Mouse (Mus musculus): ENCODE measurements around the gene Tmem8b. TPM values are rescaled to one million over a fixed set of nuclear protein-coding genes. Genes with fewer than 3 reads are reported as not detected.

Tmem8b gene
- polyA plus RNA-seq, 1 experiment from 2014 or later, result 16.2 TPM

DNA sequence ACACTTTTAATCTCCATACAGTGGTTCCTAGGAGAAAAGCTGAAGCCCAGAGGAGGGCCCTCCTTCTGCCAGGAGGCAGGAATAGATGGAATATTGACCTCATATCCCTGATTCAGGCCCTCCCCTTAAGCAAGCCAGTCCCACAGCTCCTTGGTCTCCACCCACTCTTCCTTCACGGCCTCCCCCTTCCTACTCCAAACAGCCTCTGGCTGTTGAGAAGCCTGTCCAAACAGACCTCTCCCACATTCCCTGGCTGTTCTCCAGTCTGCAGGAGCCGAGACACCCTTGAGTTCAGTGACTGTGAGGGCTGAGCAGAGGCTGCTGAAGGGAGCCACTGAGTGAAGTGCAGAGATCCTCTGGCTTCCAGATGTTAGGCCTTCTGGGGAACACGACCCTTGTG lies 58.2 kb downstream of the Tmem8b start, which contains the start of gene Hrct1:
Hrct1 (plus strand) TSS at position 194 of the 400 bp plus-strand sequence.
- Histone ChIP-seq H3K4me1 (no peaks in the 10 kb centered on the region), H3K36me3 (no peaks in the 10 kb centered on the region), H3K9ac (replicated peaks) (no peak within 1 kb of the TSS), H3K27me3 (no peaks in the 10 kb centered on the region), H3K9me3 (no peaks in the 10 kb centered on the region), H3K4me3 (no peak within 1 kb of the TSS), H3K4me2 (replicated peaks) (no peak within 1 kb of the TSS), H3K27ac (replicated peaks) (no peak within 1 kb of the TSS)
- 59% methylated on average over 3 of the region's 3 CpGs for WGBS
- no peak for ATAC-seq (replicated peaks)

DNA sequence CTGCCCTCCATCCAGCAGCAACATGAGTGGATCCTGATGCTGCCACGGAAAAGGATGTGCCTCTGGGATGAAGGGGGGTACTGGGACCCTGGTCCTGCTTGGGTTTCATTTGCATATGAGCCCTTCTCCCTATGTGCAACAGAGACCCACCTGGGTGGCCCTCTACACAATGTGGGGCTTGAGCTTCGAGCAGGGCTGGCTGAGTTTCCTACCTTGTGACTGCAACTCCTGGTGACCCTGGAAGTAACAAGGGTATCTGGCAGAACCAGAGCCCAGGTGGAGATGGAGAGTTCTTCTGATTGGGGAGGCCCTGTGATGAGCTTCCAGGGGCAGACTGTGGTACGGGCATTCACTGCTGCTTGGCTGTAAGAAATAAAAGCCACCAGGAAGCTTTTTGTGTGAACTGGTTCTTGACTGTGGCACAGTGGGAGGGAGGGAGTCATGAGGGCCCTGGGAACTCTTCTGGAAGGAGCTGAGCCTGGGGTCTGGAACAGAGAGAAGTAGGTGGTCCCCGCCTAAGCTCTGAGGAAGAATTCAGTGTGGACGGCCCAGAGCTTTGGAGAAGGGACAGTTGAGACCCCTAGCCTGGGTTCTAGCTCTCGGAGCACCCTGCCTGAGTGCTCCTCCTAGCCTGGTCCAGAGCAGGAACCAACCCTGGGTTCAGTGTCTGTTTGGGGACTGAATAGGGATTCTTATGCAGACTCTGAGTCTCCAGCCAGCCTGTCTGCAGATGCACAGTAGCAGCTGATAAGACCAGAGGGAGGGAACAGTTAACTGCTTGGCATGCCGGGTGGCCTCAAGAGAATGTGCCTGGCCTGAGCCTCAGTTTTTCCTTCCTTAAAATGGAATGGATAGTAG lies 59.2 kb downstream of the Tmem8b start:
- no peak overlapping the region for H3K4me3 ChIP-seq
- H3K4me1 ChIP-seq, result no peaks in the 10 kb centered on the region
- no peaks in the 10 kb centered on the region for H3K9me3 ChIP-seq
- no peak overlapping the region for H3K9ac ChIP-seq (replicated peaks)
- 72% methylated on average over 7 of the region's 7 CpGs for WGBS
- H3K4me2 ChIP-seq (replicated peaks), result no peak overlapping the region
- ATAC-seq (replicated peaks), result no peak
- no peaks in the 10 kb centered on the region for H3K36me3 ChIP-seq
- no peaks in the 10 kb centered on the region for H3K27me3 ChIP-seq
- no peak overlapping the region for H3K27ac ChIP-seq (replicated peaks)

DNA sequence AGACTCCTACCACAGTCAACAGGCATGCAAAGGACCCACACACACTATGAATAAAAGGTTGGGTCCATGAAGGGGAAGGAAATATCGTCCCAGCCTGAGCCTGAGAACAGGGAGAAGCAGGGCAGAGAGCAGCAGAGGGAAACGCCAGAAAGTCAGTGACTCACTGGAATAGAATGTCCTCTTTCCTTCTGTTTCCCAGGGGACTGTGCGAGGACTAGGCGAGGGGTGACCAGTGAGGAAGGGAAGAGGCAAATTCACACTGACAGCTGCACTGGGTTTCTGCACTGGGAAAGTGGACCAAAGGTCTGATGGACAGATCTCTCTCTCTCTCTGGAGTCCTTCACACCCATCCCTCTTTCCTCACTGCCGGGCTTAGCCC lies 59.8 kb downstream of the Tmem8b start:
- WGBS, result 70% methylated on average over 5 of the region's 5 CpGs
- ATAC-seq (replicated peaks), result no peak

DNA sequence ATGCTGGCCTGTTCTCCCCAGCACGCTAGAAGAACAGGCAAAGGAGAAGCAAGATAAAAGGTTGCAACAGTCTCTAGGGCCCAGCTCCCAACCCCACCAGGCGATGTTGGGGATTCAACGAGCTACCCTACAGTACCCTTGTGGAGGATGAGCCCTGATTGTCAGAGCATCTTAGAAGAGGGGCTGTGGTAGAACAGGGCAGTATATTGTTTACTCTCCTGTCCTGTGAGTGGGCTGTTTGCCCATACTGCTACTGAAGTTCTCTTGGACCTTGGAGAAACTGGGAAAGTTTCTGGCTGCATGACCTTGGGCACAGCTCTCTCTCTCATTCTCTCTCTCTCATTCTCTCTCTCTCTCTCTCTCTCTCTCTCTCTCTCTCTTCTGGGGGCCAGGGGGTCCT lies 60.4 kb downstream of the Tmem8b start:
- no peak for ATAC-seq (replicated peaks)
- Histone ChIP-seq H3K4me2 (replicated peaks) (no peak overlapping the region), H3K27me3 (no peaks in the 10 kb centered on the region), H3K36me3 (no peaks in the 10 kb centered on the region), H3K4me1 (no peaks in the 10 kb centered on the region), H3K27ac (replicated peaks) (no peak overlapping the region), H3K4me3 (no peak overlapping the region), H3K9me3 (no peaks in the 10 kb centered on the region), H3K9ac (replicated peaks) (no peak overlapping the region)
- WGBS, result 86% methylated on average over 3 of the region's 3 CpGs

More for the DNA sequence above, 59.8 kb downstream of the Tmem8b start:
- no peaks in the 10 kb centered on the region for H3K27me3 ChIP-seq
- no peaks in the 10 kb centered on the region for H3K9me3 ChIP-seq
- H3K4me2 ChIP-seq (replicated peaks), result no peak overlapping the region
- no peak overlapping the region for H3K27ac ChIP-seq (replicated peaks)
- no peak overlapping the region for H3K9ac ChIP-seq (replicated peaks)
- no peak overlapping the region for H3K4me3 ChIP-seq
- H3K4me1 ChIP-seq, result no peaks in the 10 kb centered on the region
- H3K36me3 ChIP-seq, result no peaks in the 10 kb centered on the region

DNA sequence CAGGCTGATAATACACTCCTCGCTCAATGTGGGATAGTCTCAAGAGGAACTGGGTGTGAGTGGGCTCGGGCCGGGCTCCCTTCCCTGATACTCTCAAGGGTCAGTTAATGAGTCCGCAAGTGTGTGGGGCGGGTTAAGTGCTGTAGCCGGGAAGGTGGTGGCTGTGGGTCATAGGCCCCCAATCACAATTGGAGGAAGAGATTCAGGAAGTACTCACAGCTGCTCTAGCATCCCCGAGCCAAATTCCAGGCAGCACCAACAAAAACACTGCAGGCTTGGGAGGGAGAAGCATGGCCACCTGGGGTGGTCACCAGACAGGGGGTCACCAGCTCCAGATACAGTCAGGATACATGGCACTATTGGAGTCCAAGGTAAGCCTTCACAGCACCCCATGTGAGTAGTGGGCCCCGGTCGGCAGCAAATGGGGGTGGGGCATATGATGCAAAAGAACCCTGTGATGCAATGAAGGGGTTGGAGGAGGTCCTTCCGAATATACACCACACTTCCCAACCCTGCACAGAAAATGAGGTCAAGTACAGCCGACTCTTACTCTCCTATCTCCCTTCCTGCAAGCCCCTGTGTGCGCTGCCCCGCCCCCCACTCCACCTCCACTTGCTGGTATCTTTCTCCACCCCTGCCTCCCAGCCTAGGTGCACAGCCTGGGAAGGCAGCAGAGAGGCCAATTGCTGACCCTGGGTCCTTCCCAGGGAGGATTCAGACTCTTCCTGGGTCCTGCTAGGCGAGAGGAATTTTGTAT lies 61.2 kb downstream of the Tmem8b start, which contains the start of gene Spaar:
Spaar (plus strand) TSS at position 241 of the 757 bp plus-strand sequence.
- Histone ChIP-seq H3K9ac (replicated peaks) (no peak within 1 kb of the TSS), H3K4me1 (no peaks in the 10 kb centered on the region), H3K4me2 (replicated peaks) (no peak within 1 kb of the TSS), H3K27me3 (no peaks in the 10 kb centered on the region), H3K4me3 (no peak within 1 kb of the TSS), H3K27ac (replicated peaks) (no peak within 1 kb of the TSS), H3K36me3 (no peaks in the 10 kb centered on the region), H3K9me3 (no peaks in the 10 kb centered on the region)
- no peak for ATAC-seq (replicated peaks)
- WGBS, result 77% methylated on average over 14 of the region's 14 CpGs

DNA sequence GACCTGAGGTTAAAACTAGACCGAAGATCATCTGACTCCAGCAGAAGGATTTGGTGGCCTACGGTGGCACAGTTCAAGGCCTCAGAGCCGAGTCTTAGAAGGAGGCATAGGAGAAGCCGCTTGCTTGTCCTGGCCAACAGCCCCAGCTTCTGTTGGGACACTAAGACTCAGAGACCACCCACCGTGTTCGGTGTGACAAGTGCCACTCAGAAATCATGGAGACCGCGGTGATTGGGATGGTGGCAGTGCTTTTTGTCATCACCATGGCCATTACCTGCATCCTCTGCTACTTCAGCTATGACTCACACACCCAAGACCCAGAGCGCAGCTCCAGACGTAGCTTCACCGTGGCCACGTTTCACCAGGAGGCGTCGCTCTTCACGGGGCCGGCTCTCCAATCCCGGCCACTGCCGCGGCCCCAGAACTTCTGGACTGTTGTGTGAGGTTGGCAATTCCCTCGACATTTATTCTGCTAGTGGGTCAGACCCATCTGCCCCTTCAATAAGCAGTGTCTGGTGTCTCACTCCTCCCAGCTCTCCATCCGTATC lies 62.1 kb downstream of the Tmem8b start:
- no peak for ATAC-seq (replicated peaks)
- WGBS, result 76% methylated on average over 21 of the region's 21 CpGs

DNA sequence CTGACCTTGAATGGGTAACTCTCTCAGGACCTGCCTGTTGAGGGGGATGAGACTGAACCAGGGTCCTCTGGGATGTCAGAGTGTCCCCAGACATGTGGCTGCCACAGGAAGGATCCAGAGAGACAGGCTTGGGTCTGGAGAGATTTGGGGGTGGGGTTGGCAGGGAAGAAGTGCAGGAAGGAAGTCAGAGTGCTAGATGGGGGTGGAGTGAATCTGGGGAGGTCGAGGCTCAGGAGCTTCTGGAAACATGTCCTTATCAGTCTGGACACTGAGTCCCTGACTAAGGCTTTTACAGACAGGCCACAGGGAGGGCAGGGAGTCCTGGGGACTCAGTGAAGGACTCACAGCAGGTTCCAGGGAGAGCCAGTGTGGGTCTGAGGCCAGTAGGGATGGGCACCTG lies 63.4 kb downstream of the Tmem8b start:
- 30% methylated on average over 1 of the region's 1 CpGs for WGBS
- no peaks in the 10 kb centered on the region for H3K36me3 ChIP-seq
- H3K4me1 ChIP-seq, result no peaks in the 10 kb centered on the region
- no peak overlapping the region for H3K9ac ChIP-seq (replicated peaks)
- no peak for ATAC-seq (replicated peaks)
- no peak overlapping the region for H3K4me2 ChIP-seq (replicated peaks)
- H3K4me3 ChIP-seq, result no peak overlapping the region
- no peak overlapping the region for H3K27ac ChIP-seq (replicated peaks)
- H3K27me3 ChIP-seq, result no peaks in the 10 kb centered on the region
- H3K9me3 ChIP-seq, result no peaks in the 10 kb centered on the region

More for the DNA sequence above, 62.1 kb downstream of the Tmem8b start:
- no peak overlapping the region for H3K27ac ChIP-seq (replicated peaks)
- no peaks in the 10 kb centered on the region for H3K9me3 ChIP-seq
- H3K4me3 ChIP-seq, result no peak overlapping the region
- H3K4me2 ChIP-seq (replicated peaks), result no peak overlapping the region
- H3K9ac ChIP-seq (replicated peaks), result no peak overlapping the region
- H3K36me3 ChIP-seq, result no peaks in the 10 kb centered on the region
- H3K4me1 ChIP-seq, result no peaks in the 10 kb centered on the region
- H3K27me3 ChIP-seq, result no peaks in the 10 kb centered on the region

DNA sequence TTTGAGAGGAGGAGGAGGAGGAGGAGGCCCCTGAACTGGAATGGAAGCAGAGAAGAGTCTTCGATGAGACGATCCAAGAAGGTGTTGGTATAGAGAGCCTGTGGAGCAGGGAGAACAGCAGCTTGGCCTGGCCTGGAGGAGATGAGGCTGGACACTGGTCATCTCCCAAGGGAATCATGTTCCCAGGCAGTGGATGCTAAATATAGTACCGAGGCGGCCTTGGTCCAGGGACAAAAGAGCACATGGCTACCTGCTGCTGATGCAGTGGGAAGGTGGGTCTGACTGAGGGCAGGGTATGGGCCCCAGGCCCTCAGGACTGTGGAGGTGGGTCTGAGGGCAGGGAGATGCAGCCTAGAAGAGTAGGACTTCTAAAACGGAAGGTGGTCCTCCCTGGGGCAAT lies 64.4 kb downstream of the Tmem8b start:
- H3K27me3 ChIP-seq, result no peaks in the 10 kb centered on the region
- H3K36me3 ChIP-seq, result no peaks in the 10 kb centered on the region
- H3K9ac ChIP-seq (replicated peaks), result no peak overlapping the region
- no peaks in the 10 kb centered on the region for H3K4me1 ChIP-seq
- ATAC-seq (replicated peaks), result no peak
- H3K4me2 ChIP-seq (replicated peaks), result no peak overlapping the region
- 86% methylated on average over 5 of the region's 5 CpGs for WGBS
- H3K9me3 ChIP-seq, result no peaks in the 10 kb centered on the region
- no peak overlapping the region for H3K4me3 ChIP-seq
- H3K27ac ChIP-seq (replicated peaks), result no peak overlapping the region

DNA sequence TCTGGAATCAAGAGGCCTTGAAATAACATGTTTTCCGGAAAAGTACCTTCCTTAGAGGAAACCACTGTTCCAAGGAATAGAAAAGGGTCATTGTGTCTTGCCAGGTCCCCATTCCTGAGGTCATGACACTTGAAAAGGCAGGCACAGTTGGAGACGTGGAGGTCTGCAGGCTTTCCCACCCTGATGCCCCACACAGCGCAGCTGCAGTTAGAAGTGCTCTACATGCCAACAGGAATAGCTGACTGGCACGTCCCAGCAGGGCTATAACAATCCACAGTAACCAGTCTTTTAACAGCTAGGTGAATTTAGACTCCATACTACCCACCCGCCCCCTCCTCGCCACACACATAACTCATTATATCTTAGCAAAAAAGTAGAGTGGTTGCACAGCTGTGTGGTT lies 68.4 kb downstream of the Tmem8b start:
- no peak for ATAC-seq (replicated peaks)
- Histone ChIP-seq H3K36me3 (no peaks in the 10 kb centered on the region), H3K27me3 (no peaks in the 10 kb centered on the region), H3K4me2 (replicated peaks) (no peak overlapping the region), H3K4me1 (no peaks in the 10 kb centered on the region), H3K9ac (replicated peaks) (no peak overlapping the region), H3K9me3 (no peaks in the 10 kb centered on the region), H3K4me3 (no peak overlapping the region), H3K27ac (replicated peaks) (no peak overlapping the region)
- WGBS, result 57% methylated on average over 6 of the region's 6 CpGs

DNA sequence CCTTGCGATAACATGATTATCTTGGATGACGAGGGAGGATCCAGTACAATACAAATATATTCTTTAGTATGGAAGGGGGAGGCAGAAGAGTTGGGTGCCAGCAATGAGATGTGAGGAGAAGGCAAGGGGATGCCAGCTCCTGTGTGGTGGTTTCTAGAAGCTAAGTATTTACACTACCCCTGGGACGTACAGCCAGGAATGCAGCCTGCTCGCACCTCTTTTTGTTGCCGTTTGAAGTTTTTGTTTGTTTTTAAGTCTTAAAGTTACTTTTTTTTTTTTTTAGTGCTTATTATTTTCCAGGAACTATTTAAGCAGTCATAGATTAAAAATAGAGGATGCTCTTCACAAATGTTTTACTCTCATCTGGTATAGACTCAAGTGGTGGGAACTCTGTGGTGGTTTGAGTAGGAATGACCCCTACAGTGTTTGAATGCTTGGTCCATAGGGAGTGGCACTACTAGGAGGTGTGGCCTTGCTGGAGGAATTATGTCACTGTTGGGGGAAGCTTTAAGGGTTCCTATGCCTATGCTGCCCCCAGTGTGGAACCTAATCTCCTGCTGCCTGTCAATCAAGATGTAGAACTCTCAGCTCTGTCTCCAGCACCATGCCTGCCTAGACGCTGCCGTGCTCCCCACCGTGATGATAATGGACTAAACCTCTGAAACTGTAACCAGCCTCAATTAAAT lies 70.4 kb downstream of the Tmem8b start:
- Histone ChIP-seq H3K4me1 (no peaks in the 10 kb centered on the region), H3K36me3 (no peaks in the 10 kb centered on the region), H3K27ac (replicated peaks) (no peak overlapping the region), H3K4me2 (replicated peaks) (no peak overlapping the region), H3K9me3 (no peaks in the 10 kb centered on the region), H3K9ac (replicated peaks) (no peak overlapping the region), H3K27me3 (no peaks in the 10 kb centered on the region), H3K4me3 (no peak overlapping the region)
- no peak for ATAC-seq (replicated peaks)
- WGBS, result 76% methylated on average over 8 of the region's 8 CpGs

DNA sequence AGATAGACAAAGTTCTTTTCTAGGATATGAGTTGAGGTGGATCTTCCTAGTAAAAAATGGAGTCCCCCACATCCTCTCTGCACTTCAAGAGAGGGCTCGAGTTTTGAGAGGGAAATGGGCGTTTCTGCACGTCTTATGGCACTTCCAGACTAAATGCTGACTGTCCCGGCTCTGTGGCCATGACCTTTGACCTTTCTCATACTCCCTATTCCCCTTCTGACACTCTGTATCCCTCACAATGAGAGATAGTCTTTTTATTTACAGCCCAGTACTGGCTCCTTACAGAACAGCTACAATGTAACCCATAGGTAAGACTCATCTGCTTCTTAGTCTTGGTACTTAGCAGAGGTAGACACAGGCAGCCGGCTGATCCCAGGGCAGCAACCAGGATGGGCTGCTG lies 72.8 kb downstream of the Tmem8b start:
- H3K4me3 ChIP-seq, result no peak overlapping the region
- no peak overlapping the region for H3K4me2 ChIP-seq (replicated peaks)
- no peaks in the 10 kb centered on the region for H3K4me1 ChIP-seq
- no peaks in the 10 kb centered on the region for H3K27me3 ChIP-seq
- no peaks in the 10 kb centered on the region for H3K36me3 ChIP-seq
- no peaks in the 10 kb centered on the region for H3K9me3 ChIP-seq
- H3K9ac ChIP-seq (replicated peaks), result no peak overlapping the region
- no peak for ATAC-seq (replicated peaks)
- H3K27ac ChIP-seq (replicated peaks), result no peak overlapping the region
- 82% methylated on average over 5 of the region's 5 CpGs for WGBS
